Mouse (Mus musculus): Measurements from ENCODE around the gene Slc5a11. TPM values are rescaled to one million over a fixed set of nuclear protein-coding genes. Genes with fewer than 3 reads are reported as not detected.

The Slc5a11 gene
- total RNA-seq, 1 experiment: 22.0 TPM

- Histone ChIP-seq H3K4me1 (ENCODE audit: control insufficient read depth in 2 of 2, insufficient read depth in 2 of 2, low read length in 2 of 2, poor library complexity in 1 of 2) (no peaks in the 10 kb centered on the region), H3K27ac (ENCODE audit: insufficient read depth, low read depth, low read length, poor library complexity, severe bottlenecking) (no peak overlapping the region), H3K9me3 (ENCODE audit: control insufficient read depth, insufficient read depth, low read depth, low read length) (no peaks in the 10 kb centered on the region), H3K9ac (ENCODE audit: insufficient read depth, low read depth, low read length, poor library complexity, severe bottlenecking) (no peak overlapping the region), H3K36me3 (ENCODE audit: control insufficient read depth, insufficient read depth, low read length, poor library complexity, severe bottlenecking) (peaks cover 36% of the 10 kb centered on the region), H3K4me3 (ENCODE audit: insufficient read depth in 1 of 2, low read depth in 1 of 2, low read length in 2 of 2, poor library complexity in 1 of 2, severe bottlenecking in 1 of 2) (no peak overlapping the region)
- TF ChIP-seq HCFC1 (IDR thresholded peaks at IDR 0.05; ENCODE audit: borderline replicate concordance, insufficient read depth, low read length) (no peak), MAFK (IDR thresholded peaks at IDR 0.05; ENCODE audit: insufficient read depth, low read depth, low read length) (no peak), ZNF384 (IDR thresholded peaks at IDR 0.05; ENCODE audit: low read depth, low read length) (no peak), ZC3H11A (IDR thresholded peaks at IDR 0.05; ENCODE audit: borderline replicate concordance, low read depth, low read length) (no peak)
- DNase-seq (ENCODE audit: low read depth, low spot score): no peak
- in situ Hi-C loops (cut with MboI; ENCODE audit: low sequenced_read_pairs in 2 of 2, unreplicated experiment in 2 of 2): no loop called here
Measured at GRCm38 (mm10) chr7:123177215-123177614, 37.4 kb upstream of the Slc5a11 start.

GRCm38 (mm10) chr7:123181787-123182701, 32.5 kb upstream of the Slc5a11 start:
- Histone ChIP-seq H3K4me1 (ENCODE audit: control insufficient read depth in 2 of 2, insufficient read depth in 2 of 2, low read length in 2 of 2, poor library complexity in 1 of 2) (no peaks in the 10 kb centered on the region), H3K36me3 (ENCODE audit: control insufficient read depth, insufficient read depth, low read length, poor library complexity, severe bottlenecking) (peaks cover 45% of the 10 kb centered on the region), H3K9ac (ENCODE audit: insufficient read depth, low read depth, low read length, poor library complexity, severe bottlenecking) (no peak overlapping the region), H3K4me3 (ENCODE audit: insufficient read depth in 1 of 2, low read depth in 1 of 2, low read length in 2 of 2, poor library complexity in 1 of 2, severe bottlenecking in 1 of 2) (no peak overlapping the region), H3K9me3 (ENCODE audit: control insufficient read depth, insufficient read depth, low read depth, low read length) (no peaks in the 10 kb centered on the region), H3K27ac (ENCODE audit: insufficient read depth, low read depth, low read length, poor library complexity, severe bottlenecking) (no peak overlapping the region)
- in situ Hi-C loops (cut with MboI; ENCODE audit: low sequenced_read_pairs in 2 of 2, unreplicated experiment in 2 of 2): no loop called here
- DNase-seq (ENCODE audit: low read depth, low spot score): no peak
- TF ChIP-seq ZNF384 (IDR thresholded peaks at IDR 0.05; ENCODE audit: low read depth, low read length) (no peak), ZC3H11A (IDR thresholded peaks at IDR 0.05; ENCODE audit: borderline replicate concordance, low read depth, low read length) (no peak), CHD2 (IDR thresholded peaks at IDR 0.05; ENCODE audit: low read depth, low read length) (no peak)

- in situ Hi-C loops (cut with MboI; ENCODE audit: low sequenced_read_pairs in 2 of 2, unreplicated experiment in 2 of 2): no loop called here
- Histone ChIP-seq H3K4me3 (ENCODE audit: insufficient read depth in 1 of 2, low read depth in 1 of 2, low read length in 2 of 2, poor library complexity in 1 of 2, severe bottlenecking in 1 of 2) (no peak overlapping the region), H3K9ac (ENCODE audit: insufficient read depth, low read depth, low read length, poor library complexity, severe bottlenecking) (no peak overlapping the region), H3K4me1 (ENCODE audit: control insufficient read depth in 2 of 2, insufficient read depth in 2 of 2, low read length in 2 of 2, poor library complexity in 1 of 2) (no peaks in the 10 kb centered on the region), H3K9me3 (ENCODE audit: control insufficient read depth, insufficient read depth, low read depth, low read length) (no peaks in the 10 kb centered on the region), H3K27ac (ENCODE audit: insufficient read depth, low read depth, low read length, poor library complexity, severe bottlenecking) (no peak overlapping the region), H3K36me3 (ENCODE audit: control insufficient read depth, insufficient read depth, low read length, poor library complexity, severe bottlenecking) (peaks cover 58% of the 10 kb centered on the region)
- no peak for DNase-seq (ENCODE audit: low read depth, low spot score)
- TF ChIP-seq MAFK (IDR thresholded peaks at IDR 0.05; ENCODE audit: insufficient read depth, low read depth, low read length) (no peak), CHD2 (IDR thresholded peaks at IDR 0.05; ENCODE audit: low read depth, low read length) (no peak), HCFC1 (IDR thresholded peaks at IDR 0.05; ENCODE audit: borderline replicate concordance, insufficient read depth, low read length) (no peak), ZNF384 (IDR thresholded peaks at IDR 0.05; ENCODE audit: low read depth, low read length) (no peak), ZC3H11A (IDR thresholded peaks at IDR 0.05; ENCODE audit: borderline replicate concordance, low read depth, low read length) (no peak)
Measured at GRCm38 (mm10) chr7:123184891-123185290, 29.7 kb upstream of the Slc5a11 start.

GRCm38 (mm10) chr7:123186463-123186862, 28.1 kb upstream of the Slc5a11 start:
- DNase-seq (ENCODE audit: low read depth, low spot score): no peak
- no peak for TF ChIP-seq HCFC1 (IDR thresholded peaks at IDR 0.05; ENCODE audit: borderline replicate concordance, insufficient read depth, low read length)
- TF ChIP-seq MAFK (IDR thresholded peaks at IDR 0.05; ENCODE audit: insufficient read depth, low read depth, low read length): no peak
- TF ChIP-seq ZC3H11A (IDR thresholded peaks at IDR 0.05; ENCODE audit: borderline replicate concordance, low read depth, low read length): no peak
- in situ Hi-C loops (cut with MboI; ENCODE audit: low sequenced_read_pairs in 2 of 2, unreplicated experiment in 2 of 2): no loop called here
- Histone ChIP-seq H3K4me3 (ENCODE audit: insufficient read depth in 1 of 2, low read depth in 1 of 2, low read length in 2 of 2, poor library complexity in 1 of 2, severe bottlenecking in 1 of 2) (no peak overlapping the region), H3K4me1 (ENCODE audit: control insufficient read depth in 2 of 2, insufficient read depth in 2 of 2, low read length in 2 of 2, poor library complexity in 1 of 2) (no peaks in the 10 kb centered on the region), H3K9me3 (ENCODE audit: control insufficient read depth, insufficient read depth, low read depth, low read length) (no peaks in the 10 kb centered on the region), H3K36me3 (ENCODE audit: control insufficient read depth, insufficient read depth, low read length, poor library complexity, severe bottlenecking) (peaks cover 50% of the 10 kb centered on the region), H3K9ac (ENCODE audit: insufficient read depth, low read depth, low read length, poor library complexity, severe bottlenecking) (no peak overlapping the region), H3K27ac (ENCODE audit: insufficient read depth, low read depth, low read length, poor library complexity, severe bottlenecking) (no peak overlapping the region)
